Mouse (Mus musculus) kidney, postnatal 10 days (tissue): Measurements from ENCODE around the gene Psmc3ip.
"Not testable (repeated sequence)": the region's sequence is repeated elsewhere in the genome, so short reads cannot be mapped to it uniquely, and the experiment has no call there.

Source experiments
- DNase-seq: peaks from one replicate; pipeline ENCODE4 v3.0.0; 2021; ENCODE audit warnings: mixed read lengths

The Psmc3ip gene

GRCm38 (mm10) chr11:101095314-101096024 lies at the start of gene Psmc3ip:
Psmc3ip (minus strand) TSS chr11:101095436.
- DNase-seq, result peak; percentile 97

- peak; percentile 67 for DNase-seq
Observed at GRCm38 (mm10) chr11:101143338-101144225, 48.3 kb upstream of the Psmc3ip start.

DNA sequence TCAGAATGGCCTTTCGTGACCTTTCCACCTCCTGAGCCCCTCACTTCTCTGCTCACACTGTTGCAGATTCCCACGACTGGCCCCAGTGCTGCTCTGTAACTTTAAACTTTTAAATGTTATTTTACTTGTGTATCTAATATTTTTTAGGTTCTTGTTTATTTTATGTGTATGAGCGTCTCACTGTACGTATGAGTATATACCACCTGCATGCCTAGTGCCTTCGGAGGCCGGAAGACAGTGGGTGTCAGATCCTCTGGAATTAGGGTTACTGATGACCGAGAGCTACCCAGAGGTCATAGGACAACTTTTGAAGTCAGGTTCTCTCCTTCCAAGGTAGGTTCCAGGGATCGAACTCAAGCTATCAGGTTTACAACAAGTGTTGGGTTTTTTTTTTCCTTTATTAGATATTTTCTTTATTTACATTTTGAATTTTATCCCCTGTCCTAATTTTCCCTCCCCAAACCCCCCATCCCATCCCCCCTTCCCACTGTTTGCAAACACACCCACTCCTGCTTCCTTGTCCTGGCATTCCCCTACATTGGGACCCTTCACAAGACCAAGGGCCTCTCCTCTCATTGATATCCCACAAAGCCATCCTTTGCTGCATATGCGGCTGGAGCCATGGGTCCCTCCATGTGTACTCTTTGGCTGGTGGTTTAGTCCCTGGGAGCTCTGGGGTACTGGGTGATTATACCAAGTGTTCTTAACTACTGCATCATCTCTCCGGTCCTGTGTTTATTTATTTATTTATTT lies 47.2 kb upstream of the Psmc3ip start:
- no peak for DNase-seq

- DNase-seq, result no peak
Observed at GRCm38 (mm10) chr11:101141088-101141487, 45.9 kb upstream of the Psmc3ip start.

DNA sequence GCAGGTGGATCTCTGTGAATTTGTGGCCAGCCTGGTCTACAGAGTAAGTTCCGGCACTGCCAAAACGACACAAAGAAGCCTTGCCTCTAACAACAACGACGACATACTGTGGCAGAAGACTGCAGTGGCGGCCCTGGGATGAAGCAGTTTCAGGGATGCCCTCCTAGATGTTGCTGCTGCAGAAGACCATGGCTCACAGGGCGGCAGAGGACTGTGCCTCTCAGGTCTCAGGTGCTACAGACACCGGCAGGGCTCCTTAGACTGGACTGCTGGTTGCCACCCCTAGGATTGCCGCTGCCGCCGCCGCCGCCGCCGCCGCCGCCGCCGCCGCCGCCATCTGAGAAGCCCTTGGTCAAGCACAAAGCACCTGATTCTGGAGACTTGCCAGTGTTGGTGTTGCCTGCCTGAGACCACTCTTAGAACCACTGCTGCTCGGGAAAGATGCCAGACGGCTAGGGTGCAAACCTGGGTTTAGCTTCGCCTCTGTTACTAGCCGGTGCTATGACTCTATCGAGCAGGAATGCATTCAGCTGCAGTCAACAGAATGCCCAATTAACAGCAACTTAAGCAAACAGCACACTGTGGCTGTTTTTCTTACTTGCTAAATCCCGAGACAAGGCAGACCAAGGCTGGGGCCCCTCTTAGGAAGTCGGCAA lies 45.1 kb upstream of the Psmc3ip start:
- DNase-seq, result peak; percentile 58

GRCm38 (mm10) chr11:101138536-101139181 lies 43.4 kb upstream of the Psmc3ip start:
- peak; percentile 84 for DNase-seq

GRCm38 (mm10) chr11:101137000-101137399 lies 41.8 kb upstream of the Psmc3ip start:
- no peak for DNase-seq

- DNase-seq, result no peak
Observed at GRCm38 (mm10) chr11:101134217-101134865, 39.1 kb upstream of the Psmc3ip start.

GRCm38 (mm10) chr11:101133037-101133436 lies 37.8 kb upstream of the Psmc3ip start:
- DNase-seq, result peak; percentile 52

DNA sequence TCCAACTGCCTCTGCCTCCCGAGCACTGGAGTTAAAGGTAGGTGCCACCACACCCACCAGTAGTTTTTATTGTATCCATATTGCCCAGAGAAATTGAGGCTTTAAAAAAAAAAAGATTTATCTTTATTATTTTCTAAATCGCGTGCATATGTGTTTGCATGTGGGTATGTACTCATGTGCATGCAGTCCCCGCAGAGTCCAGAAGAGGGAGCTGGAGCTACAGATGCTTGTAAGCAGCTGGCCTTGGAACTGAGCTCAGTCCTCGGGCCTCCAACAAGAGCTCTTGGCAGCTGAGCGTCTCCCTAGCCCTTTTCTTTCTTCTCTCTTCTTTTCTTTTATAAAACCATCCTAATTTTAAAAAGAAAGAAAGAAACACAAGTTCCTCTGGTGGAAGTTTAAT lies 36.5 kb upstream of the Psmc3ip start:
- peak; percentile 66 for DNase-seq

DNA sequence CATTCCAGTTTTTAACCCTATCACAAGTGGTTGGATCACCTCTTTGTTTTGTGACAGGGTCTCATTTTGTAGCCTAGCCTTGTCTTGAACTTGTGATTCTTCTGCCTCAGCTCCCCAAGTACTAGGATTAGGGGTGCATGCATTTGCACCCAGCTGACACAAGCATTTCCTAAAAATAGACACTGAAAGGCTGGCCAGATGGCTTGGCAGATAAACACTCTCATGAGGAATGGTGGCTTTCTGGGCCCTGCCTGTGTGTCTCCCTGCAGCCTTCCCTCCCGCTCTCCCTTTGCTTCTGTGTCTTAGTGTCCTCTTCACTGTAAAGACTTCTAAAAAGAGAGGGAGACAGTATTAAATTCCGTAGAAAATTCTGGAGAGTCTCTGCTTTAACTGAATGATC lies 36.0 kb upstream of the Psmc3ip start:
- no peak for DNase-seq

DNA sequence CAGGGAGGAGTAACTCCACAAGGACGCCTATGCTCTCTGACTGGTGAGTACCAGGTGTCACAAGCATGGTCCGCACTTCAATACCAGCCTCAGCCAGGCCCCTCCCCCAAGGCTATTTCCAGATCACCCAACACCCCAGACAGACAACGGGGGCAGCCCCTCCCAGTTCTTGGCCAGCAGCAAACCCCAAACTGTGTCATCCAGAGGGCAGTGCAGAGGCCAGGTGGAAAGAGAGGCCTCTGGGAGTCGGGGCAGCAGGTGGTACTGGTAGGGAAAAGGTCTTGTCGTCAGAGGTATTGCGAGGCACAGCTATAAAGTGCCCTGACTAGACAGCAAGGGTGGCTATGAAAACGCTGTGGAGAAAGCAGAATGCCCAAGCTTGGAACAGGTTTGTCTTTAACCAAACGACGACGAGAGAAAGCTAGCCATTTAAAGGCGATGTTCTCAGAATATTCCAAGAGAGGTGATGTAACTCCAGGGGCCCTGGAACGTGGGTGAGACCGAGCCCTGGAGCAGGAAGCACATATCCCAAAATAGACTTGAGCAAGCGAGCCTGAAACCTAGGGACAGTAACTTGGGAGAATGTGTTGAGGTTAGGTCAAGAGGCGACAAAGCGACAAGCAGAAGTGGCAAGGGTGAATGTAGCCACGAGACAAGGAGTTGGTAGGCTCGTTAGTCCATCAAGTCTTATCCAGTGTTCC lies 35.0 kb upstream of the Psmc3ip start:
- DNase-seq, result peak; percentile 31

- DNase-seq, result no peak
Observed at GRCm38 (mm10) chr11:101128996-101129577, 33.9 kb upstream of the Psmc3ip start.

- peak; percentile 50 for DNase-seq
Observed at GRCm38 (mm10) chr11:101127075-101127474, 31.8 kb upstream of the Psmc3ip start.

- DNase-seq, result not testable (repeated sequence)
Observed at GRCm38 (mm10) chr11:101125008-101125407, 29.8 kb upstream of the Psmc3ip start.

GRCm38 (mm10) chr11:101124494-101124893 lies 29.3 kb upstream of the Psmc3ip start:
- peak; percentile 33 for DNase-seq

DNA sequence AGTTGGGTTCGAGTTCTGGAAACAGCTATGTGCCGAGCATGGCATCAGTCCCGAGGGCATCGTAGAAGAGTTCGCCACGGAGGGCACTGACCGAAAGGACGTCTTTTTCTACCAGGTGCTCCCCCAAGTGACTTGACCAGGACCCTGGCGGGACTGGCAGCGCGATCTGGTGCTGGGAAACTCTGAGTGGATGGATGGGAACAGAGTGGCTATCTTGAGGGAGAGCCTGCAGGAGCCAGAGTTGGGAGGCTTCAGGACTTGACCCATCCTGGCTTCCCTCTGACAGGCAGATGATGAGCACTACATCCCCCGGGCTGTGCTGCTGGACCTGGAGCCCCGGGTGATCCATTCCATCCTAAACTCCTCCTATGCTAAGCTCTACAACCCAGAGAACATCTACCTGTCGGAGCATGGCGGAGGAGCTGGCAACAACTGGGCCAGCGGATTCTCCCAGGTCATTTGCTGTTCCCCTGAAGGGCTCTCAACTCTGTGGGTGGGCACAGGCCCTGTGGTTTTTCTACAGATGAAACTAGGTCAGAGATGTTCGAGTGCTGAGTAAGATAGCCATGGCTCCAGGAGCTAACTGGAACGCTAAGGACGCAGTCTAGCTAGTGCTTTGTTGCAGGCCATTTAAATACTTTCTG lies 25.4 kb upstream of the Psmc3ip start:
- no peak for DNase-seq

GRCm38 (mm10) chr11:101119761-101120544 lies 24.7 kb upstream of the Psmc3ip start, which contains the start of the genes Retreg3 and Tubg1:
Retreg3 (minus strand) TSS chr11:101119893.
Tubg1 (plus strand) TSS chr11:101119938.
- peak; percentile 100 for DNase-seq
